Mouse (Mus musculus): ENCODE results near the gene Fbln7.

DNA sequence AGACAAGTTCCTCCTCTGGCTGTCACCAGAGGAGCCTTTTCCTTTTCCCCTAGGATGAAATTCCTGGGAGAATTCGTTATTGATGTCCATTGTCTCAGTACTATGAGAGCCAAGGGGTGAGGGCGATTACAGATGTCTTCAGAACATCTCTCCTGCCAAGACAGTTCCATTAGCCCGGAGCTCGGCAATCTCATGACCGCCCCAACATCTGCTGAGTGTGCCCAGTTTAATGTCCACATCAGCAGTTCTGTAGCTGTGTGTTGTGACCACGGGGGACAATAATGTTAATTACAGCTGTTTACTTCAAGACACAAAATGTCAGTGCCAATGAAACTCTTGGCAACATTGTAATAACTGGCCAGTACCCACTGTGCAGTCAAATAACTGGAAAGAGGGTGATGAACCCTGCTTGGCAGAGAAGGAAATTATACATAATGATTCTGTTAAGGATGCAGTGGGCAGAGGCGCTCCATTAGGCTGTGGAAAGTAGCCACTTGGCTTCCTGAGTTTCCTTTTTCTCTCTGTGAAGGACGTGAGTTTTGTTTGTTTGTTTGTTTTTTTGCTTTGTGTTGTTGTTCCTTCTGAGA is 22.5 kb downstream of the Fbln7 start:
- TF ChIP-seq POLR2A (IDR thresholded peaks at IDR 0.05; ENCODE audit: low read depth, low read length) = no peak
- no peak for TF ChIP-seq CTCF (IDR thresholded peaks at IDR 0.05; ENCODE audit: extremely low read depth, insufficient read depth, insufficient read length, insufficient replicate concordance)

Data from spleen, adult 2 months (tissue).